Mouse (Mus musculus): ENCODE measurements around the gene Mrgprb2. TPM values are rescaled to one million over a fixed set of nuclear protein-coding genes. Genes with fewer than 3 reads are reported as not detected.

Gene Mrgprb2
- polyA plus RNA-seq (2015; fragmentation: Nextera tagmentation; extraction: Ambion mirVana) = 0.13 and 0.33 TPM in 2 replicates

DNA sequence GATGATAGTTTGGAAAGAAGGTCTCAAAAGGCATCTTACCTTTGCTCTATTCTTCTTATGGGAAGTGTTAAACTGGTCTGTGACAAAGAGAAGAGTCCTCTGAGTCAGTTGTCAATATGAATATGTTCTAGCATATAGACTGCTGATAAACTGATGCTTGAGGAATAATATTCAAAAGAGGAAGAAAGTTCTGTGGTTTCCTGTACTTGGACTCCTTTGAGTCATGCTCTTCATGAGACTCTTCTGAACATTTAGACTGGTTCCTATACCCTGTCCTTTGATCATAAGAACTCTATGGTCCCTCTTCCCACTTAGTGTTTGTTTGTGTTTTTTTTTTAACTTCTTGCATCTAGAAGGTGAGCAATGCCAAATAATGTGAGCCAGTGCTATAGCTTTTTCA is at the start of gene Mrgprb2:
Gene Mrgprb2, minus strand, starts transcription at position 101 of the 400 bp plus-strand sequence.
- H3K9ac ChIP-seq (ENCODE audit: low read length) = no peak within 1 kb of the TSS
- H3K4me2 ChIP-seq (replicated peaks; ENCODE audit: low read depth) = no peak within 1 kb of the TSS
- no peaks in the 10 kb centered on the region for H3K4me1 ChIP-seq (replicated peaks; ENCODE audit: control insufficient read depth, insufficient read depth)
- TF ChIP-seq CTCF (IDR thresholded peaks at IDR 0.05; ENCODE audit: low read depth) (no peak), EP300 (optimal IDR thresholded peaks at IDR 0.05) (no peak)
- ATAC-seq (ENCODE audit: low FRiP score, low TSS enrichment) (no peak), DNase-seq (ENCODE audit: low spot score) (no peak)
- H3K27ac ChIP-seq (replicated peaks) = no peak within 1 kb of the TSS
- no peaks in the 10 kb centered on the region for H3K27me3 ChIP-seq (ENCODE audit: control insufficient read depth, insufficient read depth, low read length)
- H3K36me3 ChIP-seq (ENCODE audit: control insufficient read depth, insufficient read depth, low read length) = no peaks in the 10 kb centered on the region
- H3K9me3 ChIP-seq (ENCODE audit: control insufficient read depth, low read length) = 0 out of 2 replicates have a peak, but pooled peaks cover 2% of the 10 kb centered on the region
- H3K4me3 ChIP-seq (ENCODE audit: low read depth, low read length) = no peak within 1 kb of the TSS

Other genes starting within 250 kb of the Mrgprb2 start
- gene Mrgprb8, start 169.6 kb downstream of the Mrgprb2 start, polyA plus RNA-seq (2015; fragmentation: Nextera tagmentation; extraction: Ambion mirVana) = not detected in 2 replicates
- 0.08 and 0.18 TPM in 2 replicates for gene Mrgprb1, start 101.7 kb downstream of the Mrgprb2 start, polyA plus RNA-seq (2015; fragmentation: Nextera tagmentation; extraction: Ambion mirVana)
- gene Mrgprx2, start 58.8 kb downstream of the Mrgprb2 start, polyA plus RNA-seq (2015; fragmentation: Nextera tagmentation; extraction: Ambion mirVana) = 0.02 TPM in 1 of 2 replicates, not detected in the other
- gene Mrgprb3, start 85.7 kb upstream of the Mrgprb2 start, polyA plus RNA-seq (2015; fragmentation: Nextera tagmentation; extraction: Ambion mirVana) = not detected in 2 replicates
- gene Zdhhc13, start 230.9 kb upstream of the Mrgprb2 start, polyA plus RNA-seq (2015; fragmentation: Nextera tagmentation; extraction: Ambion mirVana) = 33.3 and 34.0 TPM in 2 replicates

Data from stomach, postnatal 0 days (tissue).